Mouse (Mus musculus) spleen, adult 12 weeks (tissue): Measurements from ENCODE around the gene Cybc1.

ENCODE experiments used
- DNase-seq: peaks from one replicate; pipeline ENCODE4 v3.0.0; 2022; ENCODE audit warnings: low spot score

Gene Cybc1

GRCm38 (mm10) chr11:121216831-121217230 lies 12.3 kb downstream of the Cybc1 start:
- DNase-seq, result no peak

- DNase-seq, result peak; percentile 95
These were observed 24.7 kb downstream of the Cybc1 start, which contains the start of the genes Hexdc and Ogfod3 for GRCm38 (mm10) chr11:121204161-121205006. Gene Hexdc, plus strand, starts transcription at chr11:121204433. Gene Ogfod3, minus strand, starts transcription at chr11:121204711.

DNA sequence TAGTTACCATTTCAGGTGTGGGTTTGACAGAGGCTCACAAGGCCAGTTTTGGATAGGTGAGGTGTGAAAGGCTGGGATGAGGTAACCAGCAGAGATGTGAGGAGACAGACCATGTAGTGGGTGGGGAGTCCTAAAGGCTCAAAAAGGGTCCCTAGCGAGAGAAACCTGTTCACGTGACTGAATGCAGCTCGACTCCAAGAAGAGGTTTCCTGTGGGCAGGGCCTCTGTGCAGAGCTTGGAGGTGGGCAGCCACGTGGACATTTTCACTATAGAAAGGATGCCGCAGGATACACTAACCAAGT lies 25.3 kb downstream of the Cybc1 start:
- no peak for DNase-seq

- no peak for DNase-seq
These were observed 27.5 kb downstream of the Cybc1 start for GRCm38 (mm10) chr11:121201436-121202198.

GRCm38 (mm10) chr11:121200781-121201180 lies 28.3 kb downstream of the Cybc1 start:
- DNase-seq, result no peak

DNA sequence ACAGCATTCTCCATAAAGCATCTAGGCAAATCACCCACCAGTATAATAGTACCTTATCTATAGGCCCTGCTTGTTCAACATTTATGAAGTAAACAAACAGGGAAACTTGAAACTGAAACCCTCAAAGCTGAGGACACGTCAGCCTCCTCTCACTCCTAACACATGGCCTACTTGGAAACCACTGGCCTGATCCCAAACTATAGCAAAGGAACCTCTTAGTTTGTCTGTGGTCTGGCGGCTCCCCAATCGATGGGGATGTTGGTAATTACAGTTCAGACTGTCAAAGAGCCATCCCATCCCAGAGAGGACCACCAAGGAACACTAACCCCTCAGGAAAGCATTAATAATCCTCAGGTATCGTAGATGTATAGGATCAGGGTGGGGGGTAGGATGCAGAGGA lies 29.3 kb downstream of the Cybc1 start:
- no peak for DNase-seq

GRCm38 (mm10) chr11:121198622-121199021 lies 30.5 kb downstream of the Cybc1 start:
- no peak for DNase-seq

DNA sequence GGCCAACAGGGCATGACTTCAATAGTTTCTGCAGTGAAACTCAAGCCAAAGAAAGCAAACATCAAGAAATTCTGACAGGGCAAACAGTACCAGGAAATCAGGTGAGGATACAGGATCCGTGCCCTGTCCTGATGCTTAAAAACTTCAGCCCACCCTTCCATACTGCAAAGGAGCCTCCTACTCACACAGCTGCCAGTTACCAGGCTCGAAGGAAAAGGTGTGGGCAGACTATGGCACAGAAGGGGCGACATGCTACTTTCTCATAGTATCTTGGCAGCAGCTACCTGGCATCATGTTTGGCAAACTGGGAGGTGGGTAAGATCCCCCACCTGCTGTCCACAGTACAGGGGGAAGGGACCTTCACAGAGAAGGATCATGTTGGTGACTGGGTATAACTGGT lies 35.7 kb downstream of the Cybc1 start:
- DNase-seq, result no peak

DNA sequence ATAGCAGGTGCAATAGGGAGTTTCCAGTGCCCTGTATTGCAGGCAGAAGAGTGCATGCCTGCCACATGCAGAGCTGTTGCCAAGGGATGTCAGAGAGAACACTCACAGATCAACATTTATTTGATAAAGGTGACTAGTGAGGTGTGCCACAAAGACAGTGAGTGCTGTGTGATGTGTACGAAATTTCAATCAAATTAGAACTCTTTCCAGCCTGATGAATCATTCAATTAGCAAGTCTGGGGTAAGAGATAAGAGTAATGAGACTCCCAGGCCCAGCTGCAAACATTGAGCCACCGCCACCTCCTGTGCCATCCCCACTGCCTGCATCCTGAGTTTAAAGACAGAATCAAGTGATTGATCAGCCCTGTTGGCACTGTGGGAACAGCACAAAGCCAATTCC lies 36.4 kb downstream of the Cybc1 start:
- no peak for DNase-seq

DNA sequence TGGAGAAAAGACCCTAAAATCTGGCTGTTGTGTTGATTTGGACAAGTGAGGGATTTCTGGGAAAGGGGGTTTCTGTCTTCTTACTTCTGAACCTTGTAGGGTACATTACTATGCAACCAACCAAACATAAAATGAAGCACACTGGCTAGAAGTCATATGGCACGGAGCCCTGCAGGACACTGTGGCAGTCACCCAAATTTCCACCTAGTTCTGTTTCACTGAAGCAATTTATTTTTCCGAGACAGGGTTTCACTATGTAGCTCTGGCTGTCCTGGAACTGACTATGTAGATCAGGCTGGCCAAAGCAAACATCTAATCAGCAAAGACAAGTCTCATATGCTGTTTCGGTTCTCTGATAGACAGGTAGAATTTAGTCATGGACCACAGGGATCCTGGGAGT lies 39.4 kb downstream of the Cybc1 start:
- DNase-seq, result no peak

GRCm38 (mm10) chr11:121176285-121177270 lies 52.5 kb downstream of the Cybc1 start:
- DNase-seq, result peak; percentile 39

GRCm38 (mm10) chr11:121174234-121174633 lies 54.9 kb downstream of the Cybc1 start:
- DNase-seq, result no peak

DNA sequence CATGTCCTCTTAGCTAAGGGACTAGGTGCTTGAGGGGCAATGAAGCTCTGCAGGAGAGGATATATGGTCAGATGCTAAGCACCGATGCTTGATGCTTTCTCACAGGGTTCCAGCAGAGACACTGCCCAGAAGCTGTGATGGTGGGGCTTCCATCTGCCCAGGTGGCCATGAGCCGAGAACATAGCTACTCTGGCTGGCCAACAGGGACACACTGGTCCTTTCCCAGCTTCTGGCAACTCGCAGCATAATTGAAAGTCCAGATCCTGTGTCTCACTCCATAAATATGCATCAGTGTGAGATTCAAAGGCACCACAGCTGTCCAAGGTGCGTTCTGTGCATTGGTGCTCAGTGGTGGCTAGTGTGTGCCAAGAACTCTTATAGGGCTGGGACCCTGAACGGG lies 55.9 kb downstream of the Cybc1 start:
- DNase-seq, result no peak
